Mouse (Mus musculus): ENCODE results near the gene Arl14ep.
"Not testable (repeated sequence)": the region's sequence is repeated elsewhere in the genome, so short reads cannot be mapped to it uniquely, and the experiment has no call there.

Gene Arl14ep

DNA sequence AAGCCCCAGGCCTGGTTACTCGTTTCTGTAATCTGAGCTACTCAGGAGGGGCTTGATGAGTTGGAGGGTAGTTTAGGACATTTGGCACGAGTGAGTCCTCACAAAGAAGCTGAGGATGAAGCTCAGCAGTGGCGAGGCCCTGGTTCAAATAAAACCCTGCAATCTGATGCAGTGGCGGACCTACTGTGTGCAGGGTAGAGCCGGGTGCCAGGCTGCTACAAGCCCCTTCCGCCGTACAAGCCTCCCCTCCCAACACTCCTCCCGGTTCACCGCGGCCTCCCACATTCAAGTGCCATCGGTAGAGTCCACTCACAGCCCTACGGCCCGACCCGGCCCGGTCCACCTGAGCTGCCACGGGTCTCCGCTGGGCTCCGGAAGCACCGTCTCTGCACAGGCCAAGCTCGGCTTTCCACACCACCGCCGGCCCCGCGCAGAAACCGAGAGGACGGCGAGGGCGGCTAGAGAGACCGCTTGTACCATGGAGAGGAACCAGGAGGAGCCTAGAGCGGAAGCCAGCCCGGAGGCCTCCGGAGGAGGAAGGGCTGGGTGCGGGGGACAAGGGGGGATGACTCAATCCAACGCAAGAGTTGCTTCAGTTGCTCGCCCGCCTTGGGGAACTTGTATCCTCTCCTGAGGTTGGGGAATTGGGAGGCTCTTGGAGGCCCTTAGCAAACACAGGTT, at the start of gene Arl14ep:
TSS of gene Arl14ep (minus strand) at position 466 of the 681 bp plus-strand sequence.
- peak; percentile 87 for DNase-seq (ENCODE audit: low spot score)

DNA sequence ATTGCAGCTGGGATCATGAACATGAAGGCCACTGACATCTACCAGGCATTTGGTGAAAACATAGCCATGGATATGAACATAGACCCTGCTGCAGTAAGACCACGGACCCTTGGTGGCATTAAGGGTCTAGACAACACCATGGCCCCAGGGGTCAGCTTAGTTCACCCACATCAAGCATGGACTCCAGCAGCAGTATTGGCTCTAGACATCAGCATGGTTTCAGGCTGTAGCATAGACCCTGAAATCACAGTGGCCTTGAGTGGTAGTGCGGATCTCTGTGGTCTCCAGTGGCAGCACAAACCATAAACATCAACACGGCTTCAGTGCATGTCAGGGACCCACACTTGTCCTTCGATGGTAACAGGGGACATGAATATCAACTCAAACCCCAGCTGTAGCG, 48.5 kb upstream of the Arl14ep start:
- DNase-seq (ENCODE audit: low spot score) = no peak

- DNase-seq (ENCODE audit: low spot score) = no peak
Measured at GRCm38 (mm10) chr2:107019331-107019730, 45.1 kb upstream of the Arl14ep start.

- no peak for DNase-seq (ENCODE audit: low spot score)
Measured at GRCm38 (mm10) chr2:107013161-107013560, 38.9 kb upstream of the Arl14ep start.

DNA sequence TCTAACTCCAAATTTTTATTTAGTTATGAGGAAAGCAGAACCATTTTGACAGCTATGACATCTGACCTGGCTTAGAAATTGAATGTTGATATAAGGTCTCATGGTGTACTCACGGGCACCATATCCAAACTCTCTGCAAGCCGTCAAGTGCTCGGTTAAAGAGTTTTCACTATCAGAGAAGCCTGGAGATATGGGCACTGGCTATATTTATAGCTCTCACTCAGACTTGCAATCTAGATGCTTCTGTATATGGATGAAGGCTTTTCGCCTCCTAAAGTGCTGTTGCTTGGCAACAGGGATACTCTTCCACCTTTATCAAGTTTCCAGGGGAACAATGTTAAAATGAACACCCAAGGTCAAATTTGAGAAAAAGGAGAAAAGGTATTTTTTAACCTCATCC, 38.1 kb upstream of the Arl14ep start:
- DNase-seq (ENCODE audit: low spot score) = no peak

GRCm38 (mm10) chr2:107010160-107010559, 35.9 kb upstream of the Arl14ep start:
- no peak for DNase-seq (ENCODE audit: low spot score)

GRCm38 (mm10) chr2:107006378-107006777, 32.2 kb upstream of the Arl14ep start:
- DNase-seq (ENCODE audit: low spot score) = no peak

GRCm38 (mm10) chr2:107005876-107006275, 31.7 kb upstream of the Arl14ep start:
- DNase-seq (ENCODE audit: low spot score) = not testable (repeated sequence)

GRCm38 (mm10) chr2:106991261-106991660, 17.0 kb upstream of the Arl14ep start:
- no peak for DNase-seq (ENCODE audit: low spot score)

DNA sequence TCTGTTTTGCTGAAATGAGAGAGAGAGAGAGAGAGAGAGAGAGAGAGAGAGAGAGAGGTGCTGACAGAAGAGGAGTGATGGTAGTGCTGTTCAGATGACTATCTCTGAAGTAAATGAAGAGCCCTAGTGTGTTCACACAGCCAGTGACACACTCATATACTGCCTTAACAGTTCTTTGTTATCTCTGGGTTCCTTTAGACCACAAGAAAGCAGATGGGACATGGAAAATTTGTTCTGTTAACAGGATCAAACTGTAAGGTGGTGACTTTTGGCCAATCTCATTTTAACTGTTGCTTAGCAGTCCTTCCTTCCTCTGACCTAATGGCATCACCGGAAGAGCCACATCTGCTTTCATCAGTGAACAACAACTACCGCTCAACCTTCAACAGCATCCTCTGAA, 10.7 kb upstream of the Arl14ep start:
- no peak for DNase-seq (ENCODE audit: low spot score)

DNA sequence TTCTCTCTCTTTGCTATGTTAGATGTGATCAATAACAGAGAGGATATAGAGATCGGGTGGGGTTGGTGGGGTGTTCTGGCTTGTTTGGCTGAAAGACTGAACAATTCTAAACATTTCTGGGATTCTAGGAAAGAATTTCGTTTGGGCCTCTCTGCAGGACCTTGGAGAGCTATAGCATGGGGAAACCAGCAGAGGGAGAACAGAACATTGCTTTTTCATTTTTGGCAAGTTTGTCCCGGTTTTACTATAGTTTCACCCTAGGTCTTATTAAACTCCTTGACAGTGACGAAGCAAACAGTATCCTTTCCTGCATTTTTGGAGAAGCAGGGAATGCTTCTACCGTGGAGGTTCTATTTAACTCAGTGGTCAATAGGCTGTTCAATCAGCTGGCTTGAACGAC, 8.3 kb upstream of the Arl14ep start:
- DNase-seq (ENCODE audit: low spot score) = no peak

DNA sequence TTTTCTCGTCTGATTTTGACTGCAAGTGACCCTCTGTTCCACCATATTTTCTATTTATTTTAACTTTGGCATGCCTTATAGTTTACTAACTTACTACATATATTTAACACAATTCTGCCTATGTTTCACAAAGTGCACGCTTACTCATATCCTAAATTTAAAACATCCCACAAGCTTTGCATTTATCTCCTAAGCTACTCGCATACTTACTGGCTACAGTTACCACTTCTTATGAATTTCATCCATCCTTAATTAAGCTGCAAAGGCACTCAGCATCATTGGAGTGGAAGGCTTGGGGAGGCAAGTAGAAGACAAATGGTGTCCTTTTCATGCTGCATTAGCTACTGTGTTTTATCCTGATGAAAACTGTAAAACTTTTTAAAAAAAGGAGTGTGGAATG, 2.2 kb upstream of the Arl14ep start:
- DNase-seq (ENCODE audit: low spot score) = no peak

DNA sequence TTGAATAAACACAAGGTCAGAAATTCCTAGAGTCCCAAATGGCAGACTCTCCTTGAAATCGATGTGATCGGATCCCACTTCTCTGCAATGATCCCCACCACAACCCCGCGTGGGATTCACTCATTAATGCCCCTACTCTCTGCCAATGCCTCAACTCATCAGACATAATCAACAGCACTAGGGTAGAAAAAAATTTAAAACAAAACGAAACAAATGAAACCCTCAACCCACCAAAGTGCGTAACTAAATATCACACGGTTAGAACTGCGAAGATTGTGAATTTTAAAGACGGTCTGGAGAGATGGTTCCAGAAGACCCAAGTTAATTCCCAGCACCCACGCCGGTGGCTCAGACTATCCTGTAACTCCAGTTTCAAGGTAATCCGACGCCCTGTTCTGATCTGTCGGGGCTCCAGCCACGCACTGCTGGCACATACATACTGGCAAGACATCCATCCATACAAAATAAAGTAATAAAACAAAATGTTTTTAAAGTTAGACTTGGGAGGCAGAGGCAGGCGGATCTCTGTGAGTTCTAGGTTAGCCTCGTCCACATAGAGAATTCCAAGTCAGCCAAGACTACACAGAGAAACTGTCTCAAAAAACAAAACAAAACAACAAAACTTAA, 779 bp downstream of the Arl14ep start:
- no peak for DNase-seq (ENCODE audit: low spot score)

DNA sequence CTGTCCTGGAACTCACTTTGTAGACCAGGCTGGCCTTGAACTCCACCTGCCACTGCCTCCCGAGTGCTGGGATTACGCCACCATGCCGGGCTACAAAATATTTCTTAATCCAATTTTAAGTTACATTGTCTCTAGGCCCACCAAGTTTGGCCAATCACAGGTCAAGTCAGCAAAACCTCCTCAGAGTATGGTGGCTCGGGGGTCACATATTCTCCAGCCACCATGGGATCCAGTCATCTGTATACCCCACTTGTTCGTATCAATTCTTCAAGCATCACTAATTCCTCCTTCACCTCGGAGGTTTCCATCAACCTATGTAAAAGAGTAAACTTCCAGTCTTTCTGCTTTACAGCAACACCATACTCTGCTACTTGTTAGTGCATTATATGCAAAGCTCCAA, 1.4 kb downstream of the Arl14ep start:
- peak; percentile 47 for DNase-seq (ENCODE audit: low spot score)

DNA sequence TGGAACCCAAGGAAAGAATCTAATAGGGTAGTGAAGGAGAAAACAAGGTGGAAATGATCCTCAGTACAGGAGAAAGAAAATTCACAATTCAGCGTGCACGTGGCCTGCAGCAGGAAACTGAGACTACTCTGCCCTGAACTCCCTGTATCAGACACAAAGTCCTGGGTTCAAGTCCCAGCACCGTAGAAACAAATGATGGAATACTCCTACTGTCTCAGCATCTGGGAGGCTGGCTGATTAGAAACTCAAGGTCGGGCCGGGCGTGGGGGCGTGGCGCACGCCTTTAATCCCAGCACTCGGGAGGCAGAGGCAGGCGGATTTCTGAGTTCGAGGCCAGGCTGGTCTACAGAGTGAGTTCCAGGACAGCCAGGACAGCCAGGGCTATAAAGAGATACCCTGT, 3.3 kb downstream of the Arl14ep start:
- DNase-seq (ENCODE audit: low spot score) = no peak

DNA sequence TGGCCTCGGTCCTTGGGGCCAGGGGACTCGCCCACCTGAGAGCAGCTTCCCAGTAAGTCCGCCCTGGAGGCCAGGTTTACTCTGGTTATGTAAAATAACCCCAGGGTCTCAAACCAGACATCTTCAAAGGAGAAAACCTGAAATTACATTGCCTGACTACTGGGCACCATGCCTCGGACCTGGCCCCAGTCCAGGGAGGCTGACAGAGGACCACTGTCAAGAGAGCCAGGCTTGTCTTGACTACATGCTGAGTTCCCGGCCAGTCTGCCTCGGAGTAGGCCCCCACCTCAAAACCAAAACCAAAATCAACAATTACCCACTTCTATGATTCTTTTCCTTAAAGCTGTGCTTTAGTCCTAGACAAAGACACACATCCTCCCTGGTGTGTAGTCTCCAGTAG, 5.9 kb downstream of the Arl14ep start:
- no peak for DNase-seq (ENCODE audit: low spot score)

- DNase-seq (ENCODE audit: low spot score) = no peak
Measured at GRCm38 (mm10) chr2:106963560-106963959, 10.7 kb downstream of the Arl14ep start.

DNA sequence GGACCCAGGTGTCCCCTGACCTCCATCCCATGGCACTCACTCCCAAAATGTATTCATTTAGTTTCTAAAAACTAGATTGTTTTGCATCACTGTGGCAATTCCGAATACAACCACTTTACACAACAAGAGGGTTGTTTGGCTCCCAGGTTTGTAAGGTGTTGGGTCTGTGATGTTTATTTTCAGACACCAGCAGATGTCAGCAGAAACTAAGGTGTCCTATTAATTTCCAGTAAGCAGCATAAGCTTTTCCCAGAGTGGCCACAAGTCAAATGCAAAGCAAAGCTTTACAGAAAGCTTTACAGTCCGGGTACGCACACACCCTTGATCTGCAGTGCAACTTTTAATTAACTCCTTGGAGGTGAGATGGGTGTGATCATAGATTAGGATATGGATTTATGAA, 12.6 kb downstream of the Arl14ep start:
- DNase-seq (ENCODE audit: low spot score) = no peak

DNA sequence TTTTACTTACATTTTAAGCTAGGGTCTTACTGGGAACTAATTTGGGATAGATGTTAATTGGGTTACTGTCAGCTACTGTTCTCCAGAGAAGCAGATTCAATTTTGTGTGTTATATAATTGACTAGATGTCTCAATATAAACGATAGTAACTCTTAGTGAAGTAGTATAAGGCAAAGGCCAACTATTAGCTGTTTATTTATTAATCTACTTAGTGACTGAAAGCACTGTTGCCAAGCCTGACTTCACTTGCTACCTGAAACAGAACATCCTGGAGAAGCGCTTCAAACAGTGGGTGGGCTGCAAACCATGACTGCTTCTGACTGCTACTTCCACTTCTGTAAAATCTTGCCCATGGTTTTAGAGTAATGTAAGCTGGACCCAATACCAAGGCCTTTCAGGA, 13.2 kb downstream of the Arl14ep start:
- DNase-seq (ENCODE audit: low spot score) = no peak

- no peak for DNase-seq (ENCODE audit: low spot score)
Measured at GRCm38 (mm10) chr2:106960237-106960636, 14.0 kb downstream of the Arl14ep start.

- DNase-seq (ENCODE audit: low spot score) = no peak
Measured at GRCm38 (mm10) chr2:106959380-106959779, 14.8 kb downstream of the Arl14ep start.

- DNase-seq (ENCODE audit: low spot score) = no peak
Measured at GRCm38 (mm10) chr2:106958916-106959315, 15.3 kb downstream of the Arl14ep start.

DNA sequence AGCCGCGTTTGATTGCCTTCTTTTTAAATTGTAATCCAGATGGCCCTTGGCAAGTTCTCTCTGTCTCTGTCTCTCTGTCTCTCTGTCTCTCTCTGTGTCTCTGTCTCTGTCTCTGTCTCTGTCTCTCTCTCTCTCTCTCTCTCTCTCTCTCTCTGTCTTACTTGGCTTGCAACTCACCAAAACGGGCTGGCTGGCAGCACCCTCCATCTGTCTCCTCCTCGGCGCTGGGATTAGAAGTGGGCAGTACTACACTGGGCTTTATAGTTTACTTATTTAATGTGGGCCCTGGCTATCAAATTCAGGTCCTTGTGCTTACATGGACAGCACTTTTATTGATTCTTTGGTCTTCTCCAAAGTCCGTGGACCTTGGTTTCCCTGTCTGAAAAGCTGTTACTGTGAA, 18.1 kb downstream of the Arl14ep start:
- no peak for DNase-seq (ENCODE audit: low spot score)

DNA sequence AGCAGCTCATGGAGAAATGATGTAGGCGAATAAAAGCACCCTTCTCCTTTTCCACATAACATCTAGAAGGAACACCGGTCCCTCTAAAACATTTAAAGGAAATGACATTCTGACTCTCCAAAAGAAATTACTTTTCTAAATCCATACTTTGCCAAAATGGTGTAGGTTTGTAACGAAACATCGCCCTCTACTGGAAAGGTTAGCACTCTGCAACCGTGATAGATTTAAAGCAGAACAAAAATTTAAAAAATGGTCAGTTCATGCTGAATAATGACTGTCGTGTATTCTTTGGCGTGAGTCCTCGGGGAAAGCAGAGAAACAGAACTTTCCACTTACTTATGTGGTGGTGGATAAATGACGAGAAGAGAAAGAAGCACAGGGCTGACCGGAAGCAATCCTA, 18.6 kb downstream of the Arl14ep start:
- DNase-seq (ENCODE audit: low spot score) = no peak

All from testis, postnatal 14 days (tissue).